Mouse (Mus musculus): ENCODE results near the gene Hist1h2bm.

- TF ChIP-seq CTCF (IDR thresholded peaks at IDR 0.05; ENCODE audit: low read depth, low read length): no peak
- TF ChIP-seq POLR2A (IDR thresholded peaks at IDR 0.05; ENCODE audit: borderline replicate concordance, low read depth, low read length): no peak
These were observed 1.4 kb downstream of the Hist1h2bm start for GRCm38 (mm10) chr13:21722993-21723836.

Measured in bone marrow macrophage, adult 2 months (primary cell).